Mouse (Mus musculus) hindbrain, embryonic 14.5 days (tissue): ENCODE results near the gene Vmn1r149. TPM values are rescaled to one million over a fixed set of nuclear protein-coding genes. Genes with fewer than 3 reads are reported as not detected.
"Not testable (repeated sequence)": the region's sequence is repeated elsewhere in the genome, so short reads cannot be mapped to it uniquely, and the experiment has no call there.

Source experiments
- ATAC-seq: fragments of 200-750 bp; cut with Nextera tagmentation; 2 replicates; pipeline ENCODE4 v1.8.0; 2017; ENCODE audit warnings: moderate number of reproducible peaks, mild to moderate bottlenecking, moderate TSS enrichment, moderate library complexity; ENCODE audit not compliant: low FRiP score
- DNase-seq: peaks from one replicate; pipeline ENCODE4 v3.0.0-alpha.2; 2015; ENCODE audit warnings: low spot score
- H3K27ac ChIP-seq: fragments of 300-500 bp; sonication (generic); 2 replicates; pipeline ENCODE4 v1.5.1; 2014; ENCODE audit warnings: mild to moderate bottlenecking, moderate library complexity
- H3K27me3 ChIP-seq: fragments of 300-500 bp; sonication (generic); 2 replicates; pipeline ENCODE4 v1.6.1; 2014; ENCODE audit warnings: mild to moderate bottlenecking, low read length, mixed read lengths; ENCODE audit not compliant: control insufficient read depth, insufficient read depth
- H3K36me3 ChIP-seq: fragments of 300-500 bp; sonication (generic); replicated peaks from 2 replicates; pipeline ENCODE4 v1.6.1; 2014; ENCODE audit not compliant: control insufficient read depth, insufficient read depth
- H3K4me1 ChIP-seq: fragments of 300-500 bp; sonication (generic); replicated peaks from 2 replicates; pipeline ENCODE4 v1.6.1; 2014; ENCODE audit warnings: antibody characterized with exemption, low read length, mixed read lengths; ENCODE audit not compliant: control insufficient read depth, insufficient read depth
- H3K4me2 ChIP-seq: fragments of 300-500 bp; sonication (generic); replicated peaks from 2 replicates; pipeline ENCODE4 v1.6.1; 2014; ENCODE audit warnings: mild to moderate bottlenecking, moderate library complexity
- H3K4me3 ChIP-seq: fragments of 300-500 bp; sonication (generic); replicated peaks from 2 replicates; pipeline ENCODE4 v1.5.1; 2014; ENCODE audit warnings: mild to moderate bottlenecking, low read length
- H3K9ac ChIP-seq: fragments of 300-500 bp; sonication (generic); 2 replicates; pipeline ENCODE4 v1.6.1; 2014
- H3K9me3 ChIP-seq: fragments of 300-500 bp; sonication (generic); 2 replicates; pipeline ENCODE4 v1.6.1; 2016; ENCODE audit warnings: low read length; ENCODE audit not compliant: control insufficient read depth
- WGBS: fragments of 180-500 bp; shearing (Covaris S2); extraction: QIAGEN DNeasy Blood & Tissue Kit; methylation state at CpG from one replicate; pipeline ENCODE4 v1.1.7; 2014; 5-methylcytosine and 5-hydroxymethylcytosine counted together
- polyA plus RNA-seq: library from polyadenylated mRNA; unstranded; fragments of >200 nt; fragmentation: Nextera tagmentation; extraction: Ambion mirVana; gene quantifications from 2 replicates; pipeline ENCODE4 v1.2.1, GENCODE M21; 2014

Gene Vmn1r149
- polyA plus RNA-seq: not detected in 2 replicates

- H3K9ac ChIP-seq, H3K36me3 ChIP-seq, H3K9me3 ChIP-seq, ATAC-seq, H3K27me3 ChIP-seq, H3K4me3 ChIP-seq, H3K4me1 ChIP-seq, H3K27ac ChIP-seq, H3K4me2 ChIP-seq, DNase-seq: not testable (repeated sequence)
- no CpG with 5 or more reads among the region's 2 CpGs for WGBS
Observed at GRCm38 (mm10) chr7:22438129-22438528, at the start of gene Vmn1r149. Gene Vmn1r149, minus strand, starts transcription at chr7:22438229.

- WGBS: no CpG with 5 or more reads among the region's 5 CpGs
- not testable (repeated sequence) for H3K27ac ChIP-seq, H3K27me3 ChIP-seq, H3K4me2 ChIP-seq, H3K4me1 ChIP-seq, ATAC-seq, DNase-seq, H3K9me3 ChIP-seq, H3K4me3 ChIP-seq, H3K9ac ChIP-seq, H3K36me3 ChIP-seq
Observed at GRCm38 (mm10) chr7:22463975-22464374, 25.9 kb upstream of the Vmn1r149 start, which contains the start of gene Gm10665. Gene Gm10665, minus strand, starts transcription at chr7:22464075.

- ATAC-seq, DNase-seq, H3K4me3 ChIP-seq, H3K4me1 ChIP-seq, H3K36me3 ChIP-seq, H3K9ac ChIP-seq, H3K27ac ChIP-seq, H3K4me2 ChIP-seq, H3K27me3 ChIP-seq, H3K9me3 ChIP-seq: not testable (repeated sequence)
- no CpG with 5 or more reads among the region's 3 CpGs for WGBS
Observed at GRCm38 (mm10) chr7:22413283-22413682, 24.7 kb downstream of the Vmn1r149 start, which contains the start of gene Vmn1r148. Gene Vmn1r148, plus strand, starts transcription at chr7:22413583.

Other genes with a start within 250 kb of the Vmn1r149 start
- gene Vmn1r143, start 248.9 kb downstream of the Vmn1r149 start, polyA plus RNA-seq: not detected in 2 replicates
- gene Gm8653, start 237.0 kb downstream of the Vmn1r149 start, polyA plus RNA-seq: not detected in 2 replicates
- not detected in 2 replicates for gene Gm8453, start 208.7 kb downstream of the Vmn1r149 start, polyA plus RNA-seq
- gene Gm4187, start 108.5 kb downstream of the Vmn1r149 start, polyA plus RNA-seq: not detected in 2 replicates
- gene Gm8660, start 67.2 kb downstream of the Vmn1r149 start, polyA plus RNA-seq: not detected in 2 replicates
- gene Vmn1r148, start 24.6 kb downstream of the Vmn1r149 start, polyA plus RNA-seq: not detected in 2 replicates
- not detected in 2 replicates for gene Gm10665, start 25.8 kb upstream of the Vmn1r149 start, polyA plus RNA-seq
- not detected in 2 replicates for gene Vmn1r151, start 61.4 kb upstream of the Vmn1r149 start, polyA plus RNA-seq
- gene Vmn1r152, start 84.7 kb upstream of the Vmn1r149 start, polyA plus RNA-seq: not detected in 2 replicates
- not detected in 2 replicates for gene Gm8677, start 96.7 kb upstream of the Vmn1r149 start, polyA plus RNA-seq
- not detected in 2 replicates for gene Gm4201, start 127.1 kb upstream of the Vmn1r149 start, polyA plus RNA-seq
- gene Gm4565, start 149.9 kb upstream of the Vmn1r149 start, polyA plus RNA-seq: not detected in 2 replicates
- not detected in 2 replicates for gene Vmn1r155, start 219.8 kb upstream of the Vmn1r149 start, polyA plus RNA-seq